Mouse (Mus musculus): ENCODE measurements around the gene Psg25. TPM values are rescaled to one million over a fixed set of nuclear protein-coding genes. Genes with fewer than 3 reads are reported as not detected.
"Not testable (repeated sequence)": the region's sequence is repeated elsewhere in the genome, so short reads cannot be mapped to it uniquely, and the experiment has no call there.

Psg25 gene
- not detected in 2 replicates for polyA plus RNA-seq (2015; fragmentation: Nextera tagmentation; extraction: Ambion mirVana)

DNA sequence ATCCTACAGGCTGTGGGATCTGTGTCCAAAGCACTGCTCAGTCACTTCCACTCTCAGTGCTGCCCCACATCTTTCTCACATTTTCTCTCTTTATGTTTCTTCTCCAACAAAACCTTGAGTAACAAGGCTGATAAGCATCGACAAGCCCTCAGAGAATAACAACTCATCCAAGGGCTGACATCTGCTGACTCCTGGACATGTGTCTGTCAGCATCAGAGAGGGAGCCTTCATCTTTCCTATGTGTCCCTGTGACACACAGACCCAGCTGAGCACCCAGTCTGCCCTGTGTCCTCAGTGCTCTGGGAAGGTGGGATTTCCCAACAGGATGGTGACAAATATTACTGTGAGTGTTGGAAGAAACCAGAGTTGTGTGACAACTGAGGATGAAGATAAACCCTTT lies at the start of gene Psg25:
Gene Psg25, minus strand, starts transcription at position 101 of the 400 bp plus-strand sequence.
- Histone ChIP-seq H3K36me3 (no peaks in the 10 kb centered on the region), H3K4me2 (replicated peaks) (no peak within 1 kb of the TSS), H3K27me3 (no peaks in the 10 kb centered on the region), H3K9ac (no peak within 1 kb of the TSS), H3K9me3 (replicated peaks) (no peaks in the 10 kb centered on the region), H3K4me1 (no peaks in the 10 kb centered on the region), H3K4me3 (replicated peaks) (no peak within 1 kb of the TSS), H3K27ac (replicated peaks) (no peak within 1 kb of the TSS)
- no peak for ATAC-seq (ENCODE audit: insufficient number of reproducible peaks, low FRiP score, low TSS enrichment, low read depth)
- 85% methylated on average over 1 of the region's 1 CpGs for WGBS

DNA sequence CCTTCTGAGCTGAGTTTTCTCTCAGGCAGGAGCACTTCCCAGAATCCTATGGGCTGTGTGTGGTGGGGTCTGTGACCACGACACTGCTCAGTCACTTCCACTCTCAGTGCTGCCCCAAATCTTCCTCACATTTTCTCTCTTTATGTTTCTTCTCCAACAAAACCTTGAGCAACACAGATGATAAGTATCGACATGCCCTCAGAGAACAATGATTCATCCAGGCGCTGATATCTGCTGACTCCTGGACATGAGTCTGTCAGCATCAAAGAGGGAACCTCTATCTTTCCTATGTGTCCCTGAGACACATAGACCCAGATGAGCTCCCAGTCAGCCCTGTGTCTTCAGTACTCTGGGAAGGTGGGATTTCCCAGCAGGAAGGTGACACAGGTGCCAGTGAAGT lies 35.1 kb upstream of the Psg25 start, which contains the start of gene Psg27:
Gene Psg27, minus strand, starts transcription at position 101 of the 400 bp plus-strand sequence.
- H3K27ac ChIP-seq (replicated peaks): no peak within 1 kb of the TSS
- no peak within 1 kb of the TSS for H3K9ac ChIP-seq
- H3K4me2 ChIP-seq (replicated peaks): no peak within 1 kb of the TSS
- WGBS: 86% methylated on average over 3 of the region's 3 CpGs
- ATAC-seq (ENCODE audit: insufficient number of reproducible peaks, low FRiP score, low TSS enrichment, low read depth): no peak
- H3K9me3 ChIP-seq (replicated peaks): no peaks in the 10 kb centered on the region; the same call in 1 of the 2 replicates
- no peaks in the 10 kb centered on the region for H3K4me1 ChIP-seq
- H3K4me3 ChIP-seq (replicated peaks): no peak within 1 kb of the TSS
- no peaks in the 10 kb centered on the region for H3K27me3 ChIP-seq
- no peaks in the 10 kb centered on the region for H3K36me3 ChIP-seq

DNA sequence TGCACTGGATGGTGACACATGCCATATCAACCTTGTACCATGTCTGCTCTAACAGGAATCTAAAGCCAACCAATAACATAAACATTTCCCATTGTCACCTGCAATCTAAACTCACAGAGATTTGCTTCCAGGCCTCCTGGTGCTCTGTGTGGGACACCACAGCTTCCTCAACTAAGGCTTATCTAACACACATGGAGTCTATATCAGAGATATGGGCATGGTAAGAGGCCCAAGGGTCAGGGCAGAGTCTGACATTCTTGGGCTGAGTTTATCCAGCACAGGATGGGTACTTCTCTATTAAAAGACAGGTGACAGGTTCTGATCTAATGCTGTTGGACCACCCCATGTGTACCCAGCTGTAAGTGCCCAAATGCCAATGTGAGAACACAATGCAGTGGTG lies 27.8 kb upstream of the Psg25 start:
- no peaks in the 10 kb centered on the region for H3K36me3 ChIP-seq
- no peaks in the 10 kb centered on the region for H3K27me3 ChIP-seq
- H3K9me3 ChIP-seq (replicated peaks): no peaks in the 10 kb centered on the region
- no peaks in the 10 kb centered on the region for H3K4me1 ChIP-seq
- no peak overlapping the region for H3K4me3 ChIP-seq (replicated peaks)
- H3K9ac ChIP-seq: no peak overlapping the region
- no peak overlapping the region for H3K4me2 ChIP-seq (replicated peaks)
- no peak for ATAC-seq (ENCODE audit: insufficient number of reproducible peaks, low FRiP score, low TSS enrichment, low read depth)
- no peak overlapping the region for H3K27ac ChIP-seq (replicated peaks)

GRCm38 (mm10) chr7:18555751-18556150 lies 23.7 kb upstream of the Psg25 start:
- not testable (repeated sequence) for H3K4me3 ChIP-seq (replicated peaks); H3K4me2 ChIP-seq (replicated peaks); H3K9ac ChIP-seq; H3K27me3 ChIP-seq; H3K27ac ChIP-seq (replicated peaks); H3K4me1 ChIP-seq; H3K9me3 ChIP-seq (replicated peaks); ATAC-seq (ENCODE audit: insufficient number of reproducible peaks, low FRiP score, low TSS enrichment, low read depth); H3K36me3 ChIP-seq
- WGBS: 72% methylated on average over 3 of the region's 3 CpGs

DNA sequence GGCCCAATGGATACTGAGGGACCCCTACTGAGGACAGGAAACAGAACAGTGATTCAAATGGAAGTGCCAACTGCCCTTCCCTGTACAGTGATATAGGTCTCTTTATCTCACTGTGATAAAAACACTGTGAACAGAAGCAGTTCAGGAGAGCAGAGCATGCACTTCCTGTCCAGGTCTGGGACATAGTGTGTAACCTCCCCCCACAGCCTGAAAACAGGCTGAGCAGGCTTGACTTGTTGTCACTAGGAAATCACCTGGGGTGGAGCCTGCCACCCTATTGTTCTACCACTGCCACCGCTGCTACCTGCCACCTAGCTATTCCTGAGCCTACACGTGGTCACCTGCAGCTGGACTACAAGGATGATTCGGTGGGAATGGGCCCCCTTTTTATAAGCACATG lies 1.4 kb upstream of the Psg25 start:
- no peak overlapping the region for H3K4me2 ChIP-seq (replicated peaks)
- no peak overlapping the region for H3K27ac ChIP-seq (replicated peaks)
- H3K4me3 ChIP-seq (replicated peaks): no peak overlapping the region
- no peaks in the 10 kb centered on the region for H3K36me3 ChIP-seq
- 34% methylated on average over 3 of the region's 3 CpGs for WGBS
- no peak for ATAC-seq (ENCODE audit: insufficient number of reproducible peaks, low FRiP score, low TSS enrichment, low read depth)
- H3K27me3 ChIP-seq: no peaks in the 10 kb centered on the region
- H3K9me3 ChIP-seq (replicated peaks): no peaks in the 10 kb centered on the region
- no peak overlapping the region for H3K9ac ChIP-seq
- no peaks in the 10 kb centered on the region for H3K4me1 ChIP-seq

- Histone ChIP-seq H3K9me3 (replicated peaks) (no peaks in the 10 kb centered on the region), H3K36me3 (no peaks in the 10 kb centered on the region), H3K9ac (no peak overlapping the region), H3K4me1 (no peaks in the 10 kb centered on the region), H3K27me3 (no peaks in the 10 kb centered on the region), H3K4me2 (replicated peaks) (no peak overlapping the region), H3K27ac (replicated peaks) (no peak overlapping the region), H3K4me3 (replicated peaks) (no peak overlapping the region)
- WGBS: 91% methylated on average over 8 of the region's 8 CpGs
- ATAC-seq (ENCODE audit: insufficient number of reproducible peaks, low FRiP score, low TSS enrichment, low read depth): no peak
Measured at GRCm38 (mm10) chr7:18524668-18525067, 7.4 kb downstream of the Psg25 start.

GRCm38 (mm10) chr7:18512848-18513247 lies 19.2 kb downstream of the Psg25 start:
- H3K4me1 ChIP-seq; ATAC-seq (ENCODE audit: insufficient number of reproducible peaks, low FRiP score, low TSS enrichment, low read depth); H3K4me2 ChIP-seq (replicated peaks); H3K9me3 ChIP-seq (replicated peaks); H3K4me3 ChIP-seq (replicated peaks); H3K27me3 ChIP-seq; H3K9ac ChIP-seq; H3K27ac ChIP-seq (replicated peaks); H3K36me3 ChIP-seq: not testable (repeated sequence)

- not testable (repeated sequence) for H3K9ac ChIP-seq; H3K9me3 ChIP-seq (replicated peaks); H3K4me2 ChIP-seq (replicated peaks); H3K36me3 ChIP-seq; H3K27me3 ChIP-seq; H3K4me1 ChIP-seq; H3K27ac ChIP-seq (replicated peaks); ATAC-seq (ENCODE audit: insufficient number of reproducible peaks, low FRiP score, low TSS enrichment, low read depth); H3K4me3 ChIP-seq (replicated peaks)
- WGBS: 47% methylated on average over 2 of the region's 2 CpGs
Measured at GRCm38 (mm10) chr7:18512417-18512816, 19.7 kb downstream of the Psg25 start.

- no peaks in the 10 kb centered on the region for H3K27me3 ChIP-seq
- no peaks in the 10 kb centered on the region for H3K4me1 ChIP-seq
- no peak overlapping the region for H3K4me3 ChIP-seq (replicated peaks)
- H3K9me3 ChIP-seq (replicated peaks): no peaks in the 10 kb centered on the region
- no peaks in the 10 kb centered on the region for H3K36me3 ChIP-seq
- no peak for ATAC-seq (ENCODE audit: insufficient number of reproducible peaks, low FRiP score, low TSS enrichment, low read depth)
- H3K9ac ChIP-seq: no peak overlapping the region
- WGBS: 20% methylated on average over 9 of the region's 9 CpGs
- no peak overlapping the region for H3K27ac ChIP-seq (replicated peaks)
- no peak overlapping the region for H3K4me2 ChIP-seq (replicated peaks)
Measured at GRCm38 (mm10) chr7:18511479-18511878, 20.6 kb downstream of the Psg25 start.

- WGBS: 70% methylated on average over 1 of the region's 1 CpGs
- no peak within 1 kb of the TSS for H3K4me3 ChIP-seq (replicated peaks)
- no peaks in the 10 kb centered on the region for H3K9me3 ChIP-seq (replicated peaks)
- no peaks in the 10 kb centered on the region for H3K36me3 ChIP-seq
- H3K4me1 ChIP-seq: no peaks in the 10 kb centered on the region
- H3K4me2 ChIP-seq (replicated peaks): no peak within 1 kb of the TSS
- no peak within 1 kb of the TSS for H3K27ac ChIP-seq (replicated peaks)
- no peak for ATAC-seq (ENCODE audit: insufficient number of reproducible peaks, low FRiP score, low TSS enrichment, low read depth)
- no peak within 1 kb of the TSS for H3K9ac ChIP-seq
- no peaks in the 10 kb centered on the region for H3K27me3 ChIP-seq
Measured at GRCm38 (mm10) chr7:18484077-18484476, 48.0 kb downstream of the Psg25 start, which contains the start of gene Psg26. TSS of gene Psg26 (minus strand) at chr7:18484177.
